ENCODE assay signal across 8 mouse cellular contexts in genomic region chr1:161286726-161287310, GRCm38 (mm10). TPM values are rescaled to one million over a fixed set of nuclear protein-coding genes. Genes with fewer than 3 reads are reported as not detected.
DNase-seq lines count a peak whose midpoint lies in the region; ATAC-seq and TF ChIP-seq lines count a peak whose summit lies in the region.

No protein-coding gene starts in this region.

- H3K4me1 ChIP-seq in hindbrain, embryonic 14.5 days (replicated peaks; ENCODE audit: control insufficient read depth, insufficient read depth, low read length): no peaks in the 10 kb centered on the region
- H3K4me1 ChIP-seq in lung, embryonic 16.5 days (replicated peaks; ENCODE audit: control insufficient read depth, insufficient read depth, low read length): no peaks in the 10 kb centered on the region

- in situ Hi-C loops in Patski (cut with MboI; ENCODE audit: low pct_unique_long_range_greater_than_20kb): loop anchor here (5.0 kb wide), 2 partner anchors 35 to 75 kb away; partner anchors contain the start of gene Prdx6

- peaks cover 7% of the 10 kb centered on the region for H3K9me3 ChIP-seq in hindbrain, embryonic 14.5 days (ENCODE audit: control insufficient read depth, low read length)
- no peaks in the 10 kb centered on the region for H3K9me3 ChIP-seq in lung, embryonic 16.5 days (ENCODE audit: control insufficient read depth, low read length)

- peak; percentile 75 for TF ChIP-seq CTCF in Patski (IDR thresholded peaks at IDR 0.05)

- 38% methylated on average over 11 of the region's 11 CpGs for WGBS in hindbrain, embryonic 14.5 days
- 22% methylated on average over 11 of the region's 11 CpGs for WGBS in lung, embryonic 16.5 days

- no peak for DNase-seq in Patski (ENCODE audit: low read depth, low spot score)
- peak; percentile 46 to 57 for DNase-seq in cerebellum, adult 18-20 months
- peak; percentile 62 for DNase-seq in forelimb bud, embryonic 11.5 days (ENCODE audit: low read depth, low spot score)
- peak; percentile 77 for DNase-seq in hindbrain, embryonic 14.5 days (ENCODE audit: low spot score)
- DNase-seq in layer of hippocampus, adult 9-11 months: peak; percentile 59
- DNase-seq in retina, postnatal 1 day: peak; percentile 72
- peak; percentile 43 for DNase-seq in yolk sac, embryonic 10.5 days (ENCODE audit: low spot score)

- ATAC-seq in Patski: no peak
- peak; percentile 65; the same call in 1 of the 2 replicates for ATAC-seq in hindbrain, embryonic 14.5 days (ENCODE audit: low FRiP score)
- ATAC-seq in lung, embryonic 16.5 days (ENCODE audit: low read depth): peak; percentile 61; the same call in 1 of the 2 replicates

- no peak overlapping the region for H3K9ac ChIP-seq in hindbrain, embryonic 14.5 days
- H3K9ac ChIP-seq in lung, embryonic 16.5 days (ENCODE audit: low read length): no peak overlapping the region

- no peak overlapping the region for H3K4me3 ChIP-seq in hindbrain, embryonic 14.5 days (replicated peaks; ENCODE audit: low read length)
- H3K4me3 ChIP-seq in lung, embryonic 16.5 days (ENCODE audit: low read length): no peak overlapping the region

- no peaks in the 10 kb centered on the region for H3K27me3 ChIP-seq in Patski
- H3K27me3 ChIP-seq in hindbrain, embryonic 14.5 days (ENCODE audit: control insufficient read depth, insufficient read depth, low read length): no peaks in the 10 kb centered on the region
- H3K27me3 ChIP-seq in lung, embryonic 16.5 days (ENCODE audit: control insufficient read depth, insufficient read depth, low read depth, low read length): no peaks in the 10 kb centered on the region

- H3K36me3 ChIP-seq in hindbrain, embryonic 14.5 days (replicated peaks; ENCODE audit: control insufficient read depth, insufficient read depth): no peaks in the 10 kb centered on the region
- no peaks in the 10 kb centered on the region for H3K36me3 ChIP-seq in lung, embryonic 16.5 days (ENCODE audit: control insufficient read depth, insufficient read depth, low read length)

- POLR2A ChIA-PET in Patski (lab: Charles Lee): no interaction called here

- CTCF ChIA-PET in Patski (lab: Charles Lee): interaction anchor here (0.7 to 1.5 kb wide), 7 partner anchors 9 to 401 kb away, joined by 3 to 9 read pairs (median 4); no protein-coding TSS in a partner anchor

- H3K27ac ChIP-seq in hindbrain, embryonic 14.5 days: no peak overlapping the region
- H3K27ac ChIP-seq in lung, embryonic 16.5 days (ENCODE audit: low read length): no peak overlapping the region

- no peak overlapping the region for H3K4me2 ChIP-seq in hindbrain, embryonic 14.5 days (replicated peaks)
- H3K4me2 ChIP-seq in lung, embryonic 16.5 days (ENCODE audit: low read depth, low read length): no peak overlapping the region

RNA-seq across cellular contexts. Expression of gene Prdx6, which starts 35.8 kb away (rescaled TPM):
- polyA plus RNA-seq in Patski (2021): 295 TPM
- polyA plus RNA-seq in hindbrain, embryonic 14.5 days (2014; fragmentation: Nextera tagmentation; extraction: Ambion mirVana): 188 and 199 TPM in 2 replicates
- polyA plus RNA-seq in lung, embryonic 16.5 days (2015; fragmentation: Nextera tagmentation; extraction: Ambion mirVana): 458 and 477 TPM in 2 replicates
